Mouse (Mus musculus) left cerebral cortex, adult 11 months (tissue): ENCODE measurements around the gene Gnai2.

Experiments used
- DNase-seq: peaks from one replicate; pipeline ENCODE4 v3.0.0; 2022; ENCODE audit warnings: low spot score

Gnai2 gene

DNA sequence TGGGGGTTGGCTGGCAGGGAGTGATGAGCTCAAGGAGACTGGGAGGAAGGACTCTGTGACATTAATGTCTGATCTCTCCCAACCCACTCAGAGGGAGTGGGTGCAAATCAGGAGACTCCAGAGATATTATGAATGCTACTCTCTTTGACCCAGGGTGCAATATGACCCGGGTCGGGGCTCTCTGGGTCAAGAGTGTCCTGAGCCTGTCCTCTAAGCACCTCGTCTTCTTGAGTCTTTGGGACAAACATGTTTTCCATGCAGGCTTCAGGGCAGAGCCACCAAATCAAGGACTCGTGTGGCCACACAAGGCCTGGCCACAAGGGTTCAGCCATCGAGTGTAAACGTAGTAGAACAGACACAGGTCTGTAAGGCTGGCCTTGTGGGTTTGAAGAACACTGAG is 22.9 kb upstream of the Gnai2 start:
- DNase-seq = no peak

DNA sequence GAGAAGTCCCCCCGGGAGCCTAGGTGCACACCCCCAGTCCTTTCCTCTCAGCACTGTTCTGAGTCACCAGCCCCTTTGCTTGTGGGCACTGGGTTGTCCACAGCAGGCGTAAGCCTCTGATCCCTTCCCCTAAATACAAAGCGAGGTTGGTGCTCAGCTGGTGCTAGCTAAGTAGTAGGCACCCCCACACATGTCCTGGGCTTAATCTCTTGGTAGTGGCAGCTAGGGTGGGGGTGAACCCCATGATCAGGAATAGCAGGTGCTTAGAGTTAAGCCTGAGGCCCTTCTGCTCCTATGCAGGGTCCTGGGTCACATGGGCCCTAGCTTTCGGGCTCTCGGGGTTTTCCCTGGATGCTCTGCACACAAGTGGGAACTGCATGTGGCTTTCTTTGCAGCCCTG is 22.0 kb upstream of the Gnai2 start:
- DNase-seq = no peak

DNA sequence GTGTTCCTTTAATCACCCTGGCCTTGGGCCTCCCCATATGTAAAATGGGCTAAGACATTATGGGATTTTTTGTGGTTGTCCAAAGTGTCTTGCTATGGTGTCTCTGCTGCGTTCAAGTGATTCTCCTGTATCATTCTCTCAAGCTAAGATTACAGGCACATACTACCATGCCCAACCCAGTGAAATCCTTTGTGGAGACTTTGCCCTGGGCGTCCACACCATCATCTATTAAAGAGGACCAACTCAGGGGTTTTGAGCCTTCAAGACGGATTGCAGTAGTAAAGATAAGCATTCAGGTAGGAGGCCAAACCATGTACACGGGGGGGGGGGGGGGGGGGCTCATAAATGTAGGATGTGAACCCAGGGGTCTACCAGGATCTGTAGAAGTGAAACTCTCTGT is 19.4 kb upstream of the Gnai2 start:
- no peak for DNase-seq

DNA sequence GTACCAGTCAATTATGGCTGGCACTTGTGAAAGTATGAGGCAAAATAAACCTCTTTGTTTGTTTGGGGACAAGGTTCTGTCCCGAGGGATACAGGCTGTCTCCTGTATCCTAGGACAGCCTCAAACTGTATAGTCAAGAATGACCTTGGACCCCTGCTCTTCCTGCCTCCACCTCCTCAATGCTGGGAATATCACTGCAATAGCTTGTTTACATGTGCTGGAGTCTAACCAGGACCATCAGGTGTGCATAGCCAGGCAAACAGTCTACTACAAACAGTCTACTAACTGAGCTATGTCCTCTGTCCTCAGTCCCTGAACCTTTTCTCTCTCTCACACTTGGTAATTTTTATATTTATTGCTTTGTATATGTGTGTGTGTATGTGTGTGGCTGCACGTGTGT is 18.3 kb upstream of the Gnai2 start:
- no peak for DNase-seq

DNA sequence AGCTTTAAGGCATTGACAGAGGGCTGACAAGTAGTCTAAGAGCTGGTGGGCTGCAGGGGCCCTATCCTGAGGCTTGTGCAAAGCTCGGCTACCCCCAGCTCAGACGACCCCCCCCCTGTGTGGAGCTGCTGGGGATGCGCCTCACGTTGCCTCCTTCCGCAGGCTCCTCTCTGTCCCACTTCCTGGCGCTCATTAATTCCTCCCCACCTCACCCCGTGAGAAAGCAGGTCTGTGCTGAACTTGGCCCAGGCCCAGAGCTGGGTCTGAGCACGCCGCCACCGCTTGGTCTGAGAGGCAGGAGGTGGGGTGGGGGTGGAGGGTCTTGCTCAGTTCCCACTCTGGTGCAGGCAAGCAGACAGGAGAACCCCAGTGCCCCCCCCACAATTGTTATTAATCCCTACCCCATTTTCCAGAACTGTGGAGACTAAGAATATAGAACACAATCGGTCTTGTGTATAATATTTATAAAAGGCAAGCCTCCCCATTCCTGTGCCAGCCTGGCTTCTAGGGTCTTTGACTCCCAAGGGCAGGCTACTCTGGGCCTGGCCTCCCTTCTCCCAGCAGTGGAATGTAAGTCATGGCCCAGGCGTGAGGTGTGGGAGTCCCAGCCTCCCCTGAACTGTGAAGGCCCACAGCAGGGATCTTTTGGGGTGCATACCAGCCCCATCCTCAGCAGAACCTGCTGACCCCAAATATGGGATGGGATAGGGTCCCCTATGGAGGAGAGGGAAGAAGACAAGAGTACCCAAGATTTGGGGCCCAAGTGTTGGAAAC is 15.7 kb upstream of the Gnai2 start:
- no peak for DNase-seq

GRCm38 (mm10) chr9:107650225-107650624 is 15.1 kb upstream of the Gnai2 start:
- no peak for DNase-seq

- DNase-seq = no peak
Observed at GRCm38 (mm10) chr9:107648767-107649166, 13.6 kb upstream of the Gnai2 start.

DNA sequence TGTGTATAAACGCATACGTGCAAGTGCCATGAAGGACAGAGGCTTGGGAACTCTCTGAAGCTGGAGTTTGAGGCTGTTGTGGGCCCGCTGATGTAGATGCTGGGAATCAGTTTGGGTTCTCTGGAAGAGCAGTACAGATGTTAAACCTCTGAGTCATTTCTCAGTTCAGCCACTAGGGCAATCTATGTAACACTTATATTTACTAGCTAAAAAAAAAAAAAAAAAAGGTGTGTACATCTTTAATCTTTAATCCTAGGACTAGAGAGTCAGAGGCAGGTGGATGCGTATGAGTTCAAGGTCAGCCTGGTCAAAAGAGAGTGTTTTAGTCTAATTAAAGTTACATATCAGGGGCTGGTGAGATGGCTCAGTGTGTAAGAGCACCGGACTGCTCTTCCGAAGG is 11.8 kb upstream of the Gnai2 start:
- no peak for DNase-seq

DNA sequence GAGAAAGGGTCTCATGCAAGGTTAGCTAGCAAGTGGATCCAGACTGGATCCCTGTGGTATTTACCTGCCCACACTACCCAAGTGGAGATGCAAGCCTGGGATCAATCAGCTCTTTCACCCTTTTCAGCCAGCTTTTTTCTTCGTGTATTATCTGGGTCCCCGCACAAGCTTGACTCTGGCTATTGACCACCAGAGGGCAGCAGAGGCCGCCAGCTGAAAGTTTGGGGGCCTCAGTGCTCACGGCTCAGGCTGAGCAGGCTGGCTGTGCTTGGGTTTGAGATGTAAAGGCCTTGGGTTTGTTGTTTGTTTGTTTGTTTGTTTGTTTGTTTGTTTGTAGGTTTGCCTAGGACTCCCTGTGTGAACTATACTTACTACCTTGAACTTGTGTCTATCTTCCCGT is 10.4 kb upstream of the Gnai2 start:
- no peak for DNase-seq

GRCm38 (mm10) chr9:107645153-107645510 is 10.0 kb upstream of the Gnai2 start:
- no peak for DNase-seq

DNA sequence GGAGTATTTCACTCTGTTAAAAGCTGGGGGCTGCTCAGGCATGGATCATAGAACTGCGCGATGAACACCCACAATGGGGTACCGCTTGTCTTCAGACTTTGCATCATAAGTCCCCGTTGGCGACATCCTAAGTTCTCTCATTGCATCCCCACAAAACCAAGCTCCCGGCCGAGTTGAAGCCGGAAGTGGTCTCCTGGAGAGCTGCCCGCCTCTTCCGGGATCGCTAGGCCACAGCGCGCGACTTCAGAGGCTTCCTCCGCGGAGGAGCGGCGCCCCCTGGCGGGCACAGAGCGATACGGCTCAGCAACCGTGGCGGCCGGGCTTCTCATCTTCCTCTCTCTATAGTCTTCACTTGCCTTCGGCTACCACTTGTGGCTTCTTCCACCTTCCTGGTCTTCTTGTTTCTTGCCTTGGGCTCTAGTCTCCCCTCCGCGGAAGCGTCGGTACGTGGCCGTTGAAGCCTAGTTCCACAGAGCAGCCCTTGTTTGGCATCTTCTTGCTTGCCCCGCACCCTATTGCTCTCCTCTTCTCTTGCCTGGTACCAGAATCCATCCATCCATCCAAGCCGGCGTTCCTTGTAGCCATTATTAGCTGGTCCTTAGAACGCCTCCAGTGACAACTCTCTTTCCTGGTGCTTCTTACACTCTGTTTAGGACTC is 9.5 kb upstream of the Gnai2 start:
- DNase-seq = peak; percentile 84

DNA sequence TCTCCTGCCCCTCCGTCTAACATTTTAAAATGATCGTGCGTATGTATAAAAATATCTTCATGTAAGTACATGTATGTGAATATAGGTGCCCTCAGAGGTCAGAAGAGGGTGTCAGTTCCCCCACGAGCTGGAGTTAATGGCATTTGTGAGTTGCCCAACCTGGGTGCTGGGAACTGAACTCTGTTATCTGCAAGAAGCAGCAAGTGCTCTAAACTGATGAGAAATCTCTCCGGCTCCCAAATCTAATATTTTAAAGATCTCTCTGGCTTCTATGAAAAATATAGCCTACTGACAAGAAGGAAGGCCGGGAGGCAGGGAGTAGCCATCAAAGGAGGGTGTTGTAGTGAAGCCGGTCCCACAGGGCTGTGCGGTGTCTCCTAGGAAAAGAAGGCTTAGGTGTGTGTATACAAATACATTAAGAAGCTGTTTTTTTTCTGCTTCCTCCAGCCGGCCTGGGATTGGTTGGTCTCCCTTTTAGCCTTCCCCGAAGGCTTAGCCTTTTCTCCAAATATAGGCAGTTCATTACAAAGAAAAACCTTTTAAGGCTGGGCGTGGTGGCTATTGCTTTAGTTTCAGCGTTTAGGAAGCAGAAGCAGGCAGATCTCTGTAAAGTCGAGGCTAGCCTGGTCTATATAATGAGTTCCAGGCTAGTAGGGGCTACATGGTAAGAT is 8.5 kb upstream of the Gnai2 start:
- DNase-seq = no peak

DNA sequence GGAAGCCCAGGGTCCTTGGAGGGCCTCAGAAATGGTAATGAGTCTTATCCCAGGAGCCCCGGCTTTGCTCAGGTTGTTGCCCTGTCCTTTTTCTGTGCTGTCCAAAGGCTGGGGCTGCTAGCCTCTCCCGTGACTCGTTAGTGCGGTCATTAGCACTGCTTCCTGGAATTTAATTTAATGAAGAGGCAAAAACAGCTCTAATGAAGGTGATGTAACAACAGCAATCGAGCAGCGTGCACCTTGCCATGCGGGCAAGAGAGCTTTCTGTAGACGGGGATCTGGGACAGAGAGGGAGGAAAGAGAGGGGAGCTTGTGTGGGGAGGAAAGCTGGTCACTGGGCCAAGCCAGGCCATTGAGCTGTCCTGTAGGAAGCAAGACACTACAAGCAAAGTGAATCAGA is 6.5 kb upstream of the Gnai2 start:
- DNase-seq = no peak

GRCm38 (mm10) chr9:107640257-107640772 is 5.1 kb upstream of the Gnai2 start:
- no peak for DNase-seq

- no peak for DNase-seq
Observed at GRCm38 (mm10) chr9:107637070-107637469, 1.9 kb upstream of the Gnai2 start.

GRCm38 (mm10) chr9:107634406-107635278 is 525 bp downstream of the Gnai2 start:
- no peak for DNase-seq

DNA sequence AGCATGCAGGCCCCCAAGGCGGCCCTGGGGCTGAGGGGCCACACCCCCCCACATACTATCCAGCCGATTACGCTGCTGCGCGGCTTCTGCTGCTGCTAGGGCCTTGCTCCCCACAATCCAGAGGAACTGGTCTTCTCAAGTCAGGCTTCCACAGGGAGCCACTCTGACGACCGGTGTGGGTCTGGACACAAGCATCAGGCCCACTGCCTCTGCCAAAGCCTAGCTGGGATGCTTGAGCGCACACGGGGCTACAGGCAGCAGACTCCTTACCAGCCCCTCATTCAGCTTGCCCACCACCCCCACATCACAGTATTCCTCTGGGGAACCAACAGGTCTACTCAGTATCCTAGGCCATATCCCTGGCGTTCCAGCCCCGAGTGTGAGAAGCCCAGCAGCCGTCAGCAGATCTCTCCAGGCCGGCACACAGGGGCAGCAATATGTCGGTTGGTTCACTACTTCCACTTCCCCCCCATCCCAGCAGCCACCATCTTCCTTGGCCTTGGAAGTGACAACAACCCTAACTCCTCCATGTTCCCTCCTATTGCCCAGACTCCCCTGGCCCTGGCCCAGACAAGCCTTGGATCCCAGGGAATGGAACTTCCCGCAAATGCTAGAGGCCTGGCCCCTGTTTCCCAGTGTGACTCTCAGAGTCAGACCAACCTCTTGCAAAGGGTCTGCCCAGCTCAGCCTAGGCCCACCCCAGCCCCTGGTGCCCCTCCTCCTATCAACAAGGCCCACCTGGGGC is 1.3 kb downstream of the Gnai2 start:
- DNase-seq = no peak

DNA sequence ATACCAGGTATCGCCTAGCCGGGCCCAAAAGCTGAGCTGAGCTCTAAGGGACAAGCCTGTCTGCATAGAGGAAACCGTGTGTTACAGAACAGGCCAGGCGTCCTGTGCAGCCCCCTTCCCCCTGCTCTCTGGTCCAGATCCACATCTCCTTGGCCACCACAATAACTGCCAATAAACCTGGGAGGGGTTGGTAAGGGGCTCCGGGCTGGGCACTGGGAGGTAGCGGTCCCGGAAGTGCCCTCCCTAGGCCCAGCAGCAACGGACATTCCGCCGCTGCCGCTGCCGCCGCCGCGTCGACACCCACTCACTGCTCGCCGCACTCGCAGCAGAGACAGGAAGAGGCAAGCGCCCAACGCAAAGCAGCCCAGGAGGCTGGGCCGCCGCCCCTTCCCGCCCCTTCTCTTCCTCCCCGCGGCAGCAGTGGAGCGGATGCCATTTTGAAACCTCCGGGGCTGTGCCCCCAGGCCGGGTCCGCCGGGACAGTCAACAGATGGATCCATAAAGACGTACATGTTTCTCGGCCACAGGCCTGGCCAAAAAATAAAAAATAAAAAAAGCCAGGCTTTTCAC is 2.0 kb downstream of the Gnai2 start:
- peak; percentile 76 for DNase-seq

GRCm38 (mm10) chr9:107632478-107632877 is 2.7 kb downstream of the Gnai2 start:
- DNase-seq = no peak

DNA sequence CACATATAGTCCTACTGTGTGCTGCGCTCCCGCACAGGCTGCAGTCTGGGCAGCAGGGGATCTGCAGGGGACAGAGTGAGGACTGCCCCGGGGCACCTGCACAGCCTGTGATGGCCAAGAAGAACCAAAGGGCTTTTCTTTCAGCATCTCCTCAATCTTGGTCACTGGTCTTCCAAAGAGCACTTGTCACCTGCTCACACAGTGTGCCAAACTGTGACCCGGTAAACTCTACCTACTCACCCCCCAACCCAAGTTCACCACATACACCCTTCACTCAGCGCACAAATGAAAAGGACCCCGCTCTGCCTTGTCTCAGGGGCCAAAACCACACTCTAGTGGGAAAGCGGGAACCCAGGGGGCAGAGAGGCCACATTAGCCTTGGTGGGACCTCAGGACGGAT is 3.3 kb downstream of the Gnai2 start:
- DNase-seq = no peak

DNA sequence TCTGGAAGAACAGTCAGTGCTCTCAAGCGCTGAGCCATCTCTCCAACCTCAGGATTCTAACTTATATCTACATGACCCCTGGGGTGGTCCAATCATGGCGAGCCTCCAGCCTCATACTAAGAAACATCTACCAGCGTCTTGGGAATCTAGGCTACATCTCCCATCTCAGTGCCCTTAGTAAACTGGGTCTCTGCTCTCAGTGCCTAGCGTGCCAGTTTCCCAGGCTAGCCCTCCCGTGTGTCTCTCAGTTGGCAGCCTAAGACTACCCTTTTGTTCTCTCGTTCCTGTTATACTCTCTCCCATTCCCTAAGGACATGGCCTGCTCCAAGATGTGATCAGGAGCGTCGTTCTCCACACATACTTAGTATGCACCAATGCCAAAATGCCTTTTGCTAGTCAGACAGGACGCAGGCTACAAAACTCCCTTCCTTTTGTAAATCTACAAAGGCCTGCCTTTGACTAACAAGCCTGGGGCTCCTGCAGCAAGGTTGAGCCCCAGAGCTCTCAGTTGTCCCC is 3.8 kb downstream of the Gnai2 start:
- DNase-seq = no peak
